Mouse (Mus musculus) midbrain, embryonic 12.5 days (tissue): ENCODE measurements at regions not wholly inside any gene's neighbourhood (a gene's known extent, or its start where the extent isn't known, plus 50 kb on each side); places are given as distances from the start of the nearest gene placed in this dataset.
A peak's percentile ranks its signal among the peaks of the same experiment; 100 is the strongest.

ENCODE experiments used
- ATAC-seq: fragments of 200-750 bp; cut with Nextera tagmentation; 2 replicates; pipeline ENCODE4 v1.8.0; 2017; ENCODE audit warnings: low read depth, moderate TSS enrichment, moderate library complexity; ENCODE audit not compliant: low FRiP score
- H3K27ac ChIP-seq: fragments of 300-500 bp; sonication (generic); replicated peaks from 2 replicates; pipeline ENCODE4 v1.5.1; 2016; ENCODE audit warnings: mild to moderate bottlenecking
- H3K27me3 ChIP-seq: fragments of 300-500 bp; sonication (generic); 2 replicates; pipeline ENCODE4 v1.6.1; 2016; ENCODE audit warnings: mild to moderate bottlenecking
- H3K36me3 ChIP-seq: fragments of 300-500 bp; sonication (generic); 2 replicates; pipeline ENCODE4 v1.6.1; 2016
- H3K4me1 ChIP-seq: fragments of 300-500 bp; sonication (generic); 2 replicates; pipeline ENCODE4 v1.6.1; 2016
- H3K4me2 ChIP-seq: fragments of 300-500 bp; sonication (generic); replicated peaks from 2 replicates; pipeline ENCODE4 v1.6.1; 2016; ENCODE audit warnings: mild to moderate bottlenecking, moderate library complexity
- H3K4me3 ChIP-seq: fragments of 300-500 bp; sonication (generic); 2 replicates; pipeline ENCODE4 v1.5.1; 2016; ENCODE audit warnings: mild to moderate bottlenecking
- H3K9ac ChIP-seq: fragments of 300-500 bp; sonication (generic); replicated peaks from 2 replicates; pipeline ENCODE4 v1.6.1; 2016; ENCODE audit warnings: mild to moderate bottlenecking, moderate library complexity
- H3K9me3 ChIP-seq: fragments of 300-500 bp; sonication (generic); 2 replicates; pipeline ENCODE4 v1.6.1; 2016; ENCODE audit warnings: mild to moderate bottlenecking
- WGBS: fragments of 180-500 bp; shearing (Covaris S2); methylation state at CpG from one replicate; pipeline ENCODE4 v1.1.7; 2016; 5-methylcytosine and 5-hydroxymethylcytosine counted together

GRCm38 (mm10) chr17:62269279-62269678 lies 611.8 kb downstream of the Efna5 start:
- H3K27ac ChIP-seq: no peak overlapping the region
- H3K27me3 ChIP-seq: no peaks in the 10 kb centered on the region
- no peak overlapping the region for H3K9ac ChIP-seq
- H3K9me3 ChIP-seq: no peaks in the 10 kb centered on the region
- no peak overlapping the region for H3K4me3 ChIP-seq
- 90% methylated on average over 4 of the region's 4 CpGs for WGBS
- H3K36me3 ChIP-seq: no peaks in the 10 kb centered on the region
- no peaks in the 10 kb centered on the region for H3K4me1 ChIP-seq
- no peak for ATAC-seq
- H3K4me2 ChIP-seq: no peak overlapping the region

GRCm38 (mm10) chr17:62253448-62253847 lies 627.7 kb downstream of the Efna5 start:
- 58% methylated on average over 3 of the region's 3 CpGs for WGBS
- H3K9ac ChIP-seq: no peak overlapping the region
- no peak overlapping the region for H3K4me2 ChIP-seq
- no peak overlapping the region for H3K4me3 ChIP-seq
- H3K4me1 ChIP-seq: no peaks in the 10 kb centered on the region
- H3K27me3 ChIP-seq: no peaks in the 10 kb centered on the region
- no peak overlapping the region for H3K27ac ChIP-seq
- H3K9me3 ChIP-seq: no peaks in the 10 kb centered on the region
- ATAC-seq: no peak
- no peaks in the 10 kb centered on the region for H3K36me3 ChIP-seq

- H3K9ac ChIP-seq: no peak overlapping the region
- no peak overlapping the region for H3K4me3 ChIP-seq
- H3K27me3 ChIP-seq: no peaks in the 10 kb centered on the region
- no peaks in the 10 kb centered on the region for H3K36me3 ChIP-seq
- no peak overlapping the region for H3K27ac ChIP-seq
- peak; percentile 61; the same call in 1 of the 2 replicates for ATAC-seq
- WGBS: 4% methylated on average over 3 of the region's 3 CpGs
- H3K4me1 ChIP-seq: peaks cover 11% of the 10 kb centered on the region
- no peaks in the 10 kb centered on the region for H3K9me3 ChIP-seq
- H3K4me2 ChIP-seq: no peak overlapping the region
Measured at GRCm38 (mm10) chr17:62248011-62248410, 633.1 kb downstream of the Efna5 start.

- 22% methylated on average over 4 of the region's 4 CpGs for WGBS
- Histone ChIP-seq H3K9me3 (no peaks in the 10 kb centered on the region), H3K36me3 (no peaks in the 10 kb centered on the region), H3K4me3 (no peak overlapping the region), H3K4me2 (no peak overlapping the region), H3K9ac (no peak overlapping the region), H3K27me3 (no peaks in the 10 kb centered on the region), H3K27ac (peak overlapping the region; percentile 50), H3K4me1 (peaks cover 11% of the 10 kb centered on the region)
- ATAC-seq: peak; percentile 64
Measured at GRCm38 (mm10) chr17:62246650-62247049, 634.5 kb downstream of the Efna5 start.

- Histone ChIP-seq H3K4me3 (no peak overlapping the region), H3K9ac (no peak overlapping the region), H3K36me3 (no peaks in the 10 kb centered on the region), H3K4me2 (no peak overlapping the region), H3K27me3 (no peaks in the 10 kb centered on the region), H3K9me3 (no peaks in the 10 kb centered on the region), H3K4me1 (no peaks in the 10 kb centered on the region), H3K27ac (no peak overlapping the region)
- no peak for ATAC-seq
Measured at GRCm38 (mm10) chr17:62230939-62231338, 650.2 kb downstream of the Efna5 start.

GRCm38 (mm10) chr17:62210441-62211025 lies 670.6 kb downstream of the Efna5 start:
- Histone ChIP-seq H3K9ac (no peak overlapping the region), H3K27me3 (no peaks in the 10 kb centered on the region), H3K27ac (no peak overlapping the region), H3K4me3 (no peak overlapping the region), H3K4me2 (no peak overlapping the region), H3K9me3 (no peaks in the 10 kb centered on the region), H3K4me1 (no peaks in the 10 kb centered on the region), H3K36me3 (no peaks in the 10 kb centered on the region)
- no peak for ATAC-seq
- WGBS: 81% methylated on average over 9 of the region's 9 CpGs

GRCm38 (mm10) chr17:62202658-62203057 lies 678.5 kb downstream of the Efna5 start:
- H3K4me2 ChIP-seq: no peak overlapping the region
- H3K4me1 ChIP-seq: no peaks in the 10 kb centered on the region
- H3K9ac ChIP-seq: no peak overlapping the region
- H3K4me3 ChIP-seq: no peak overlapping the region
- ATAC-seq: no peak
- H3K27me3 ChIP-seq: no peaks in the 10 kb centered on the region
- H3K27ac ChIP-seq: no peak overlapping the region
- WGBS: 85% methylated on average over 2 of the region's 2 CpGs
- no peaks in the 10 kb centered on the region for H3K9me3 ChIP-seq
- no peaks in the 10 kb centered on the region for H3K36me3 ChIP-seq

- no peak overlapping the region for H3K4me3 ChIP-seq
- H3K27me3 ChIP-seq: no peaks in the 10 kb centered on the region
- no peak overlapping the region for H3K4me2 ChIP-seq
- 86% methylated on average over 4 of the region's 4 CpGs for WGBS
- H3K4me1 ChIP-seq: no peaks in the 10 kb centered on the region
- no peaks in the 10 kb centered on the region for H3K36me3 ChIP-seq
- no peak overlapping the region for H3K9ac ChIP-seq
- H3K27ac ChIP-seq: no peak overlapping the region
- no peak for ATAC-seq
- H3K9me3 ChIP-seq: no peaks in the 10 kb centered on the region
Measured at GRCm38 (mm10) chr17:62200491-62200890, 680.6 kb downstream of the Efna5 start.

GRCm38 (mm10) chr17:62199559-62199958 lies 681.6 kb downstream of the Efna5 start:
- no peaks in the 10 kb centered on the region for H3K36me3 ChIP-seq
- H3K4me3 ChIP-seq: no peak overlapping the region
- WGBS: 85% methylated on average over 6 of the region's 6 CpGs
- H3K9ac ChIP-seq: no peak overlapping the region
- no peak for ATAC-seq
- no peaks in the 10 kb centered on the region for H3K9me3 ChIP-seq
- H3K27ac ChIP-seq: no peak overlapping the region
- H3K4me1 ChIP-seq: no peaks in the 10 kb centered on the region
- H3K27me3 ChIP-seq: no peaks in the 10 kb centered on the region
- no peak overlapping the region for H3K4me2 ChIP-seq

GRCm38 (mm10) chr17:62178612-62179210 lies 702.4 kb downstream of the Efna5 start:
- peaks cover 2% of the 10 kb centered on the region; the same call in 1 of the 2 replicates for H3K4me1 ChIP-seq
- no peak overlapping the region for H3K4me3 ChIP-seq
- WGBS: 41% methylated on average over 2 of the region's 2 CpGs
- no peaks in the 10 kb centered on the region for H3K36me3 ChIP-seq
- peak; percentile 80 for ATAC-seq
- no peaks in the 10 kb centered on the region for H3K9me3 ChIP-seq
- H3K4me2 ChIP-seq: no peak overlapping the region
- no peak overlapping the region for H3K27ac ChIP-seq
- H3K9ac ChIP-seq: no peak overlapping the region
- H3K27me3 ChIP-seq: no peaks in the 10 kb centered on the region

GRCm38 (mm10) chr17:62176336-62176735 lies 704.8 kb downstream of the Efna5 start:
- H3K4me2 ChIP-seq: no peak overlapping the region
- no peak for ATAC-seq

GRCm38 (mm10) chr17:62172305-62172704 lies 708.8 kb downstream of the Efna5 start:
- Histone ChIP-seq H3K9me3 (no peaks in the 10 kb centered on the region), H3K27me3 (no peaks in the 10 kb centered on the region), H3K36me3 (no peaks in the 10 kb centered on the region), H3K4me3 (no peak overlapping the region), H3K27ac (no peak overlapping the region), H3K9ac (no peak overlapping the region), H3K4me1 (no peaks in the 10 kb centered on the region), H3K4me2 (no peak overlapping the region)
- WGBS: 89% methylated on average over 5 of the region's 5 CpGs
- ATAC-seq: no peak

More at GRCm38 (mm10) chr17:62176336-62176735, 704.8 kb downstream of the Efna5 start:
- peaks cover 2% of the 10 kb centered on the region; the same call in 1 of the 2 replicates for H3K4me1 ChIP-seq
- no peaks in the 10 kb centered on the region for H3K9me3 ChIP-seq
- H3K4me3 ChIP-seq: no peak overlapping the region
- WGBS: 86% methylated on average over 5 of the region's 5 CpGs
- no peak overlapping the region for H3K9ac ChIP-seq
- H3K27me3 ChIP-seq: no peaks in the 10 kb centered on the region
- H3K27ac ChIP-seq: no peak overlapping the region
- H3K36me3 ChIP-seq: no peaks in the 10 kb centered on the region

GRCm38 (mm10) chr17:62171532-62171931 lies 709.6 kb downstream of the Efna5 start:
- H3K36me3 ChIP-seq: no peaks in the 10 kb centered on the region
- no peaks in the 10 kb centered on the region for H3K4me1 ChIP-seq
- no peaks in the 10 kb centered on the region for H3K9me3 ChIP-seq
- no peak overlapping the region for H3K4me2 ChIP-seq
- H3K27ac ChIP-seq: no peak overlapping the region
- no peak overlapping the region for H3K9ac ChIP-seq
- whole genome bisulfite sequencing: 89% methylated on average over 4 of the region's 4 CpGs
- H3K27me3 ChIP-seq: no peaks in the 10 kb centered on the region
- H3K4me3 ChIP-seq: no peak overlapping the region
- no peak for ATAC-seq
